Mouse (Mus musculus) bone marrow, adult 2 months (tissue): Measurements from ENCODE around the gene Pom121l2. TPM values are rescaled to one million over a fixed set of nuclear protein-coding genes. Genes with fewer than 3 reads are reported as not detected.

Source experiments
- H3K27ac ChIP-seq: fragments of 200-500 bp; 2 replicates; pipeline ENCODE4 v1.5.1; 2012; ENCODE audit warnings: low read depth, mild to moderate bottlenecking, control low read depth, inconsistent platforms, low read length; ENCODE audit not compliant: control insufficient read depth, poor library complexity, insufficient read depth
- H3K4me1 ChIP-seq: fragments of 200-500 bp; 2 replicates; pipeline ENCODE4 v1.6.1; 2011; ENCODE audit warnings: low read length; ENCODE audit not compliant: control insufficient read depth, insufficient read depth
- H3K4me3 ChIP-seq: fragments of 200-500 bp; replicated peaks from 2 replicates; pipeline ENCODE3; 2011; ENCODE audit warnings: mild to moderate bottlenecking, low read depth, low read length, control low read depth; ENCODE audit not compliant: control insufficient read depth
- CTCF ChIP-seq: fragments of 200-500 bp; IDR thresholded peaks from 2 replicates; pipeline ENCODE4 v1.5.1; 2011; ENCODE audit warnings: low read length, control low read depth; ENCODE audit not compliant: control insufficient read depth, insufficient read depth
- POLR2A ChIP-seq: fragments of 200-500 bp; IDR thresholded peaks from 2 replicates; pipeline ENCODE4 v1.6.1; 2011; ENCODE audit warnings: low read depth, mild to moderate bottlenecking, control low read depth, low read length, borderline replicate concordance; ENCODE audit not compliant: control insufficient read depth
- WGBS: fragments of 180-500 bp; shearing (Covaris S2); methylation state at CpG from one replicate; pipeline ENCODE4 v1.1.7; 2018; 5-methylcytosine and 5-hydroxymethylcytosine counted together
- polyA plus RNA-seq: library from polyadenylated mRNA; stranded (reverse); fragments of >200 nt; gene quantifications from 2 replicates; pipeline ENCODE4 v1.2.4, GENCODE M21; 2011; ENCODE audit warnings: low replicate concordance; ENCODE audit not compliant: missing spikeins, insufficient read depth, insufficient read length

The Pom121l2 gene
- polyA plus RNA-seq, 1 experiment = not detected

GRCm38 (mm10) chr13:21940811-21941321 is 40.1 kb upstream of the Pom121l2 start:
- TF ChIP-seq POLR2A = no peak
- no peak for TF ChIP-seq CTCF
- H3K4me3 ChIP-seq = peak overlapping the region; percentile 68
- H3K4me1 ChIP-seq = no peaks in the 10 kb centered on the region; the same call in 1 of the 2 replicates
- H3K27ac ChIP-seq = no peak overlapping the region
- WGBS = under 1% methylated on average over 16 of the region's 16 CpGs

DNA sequence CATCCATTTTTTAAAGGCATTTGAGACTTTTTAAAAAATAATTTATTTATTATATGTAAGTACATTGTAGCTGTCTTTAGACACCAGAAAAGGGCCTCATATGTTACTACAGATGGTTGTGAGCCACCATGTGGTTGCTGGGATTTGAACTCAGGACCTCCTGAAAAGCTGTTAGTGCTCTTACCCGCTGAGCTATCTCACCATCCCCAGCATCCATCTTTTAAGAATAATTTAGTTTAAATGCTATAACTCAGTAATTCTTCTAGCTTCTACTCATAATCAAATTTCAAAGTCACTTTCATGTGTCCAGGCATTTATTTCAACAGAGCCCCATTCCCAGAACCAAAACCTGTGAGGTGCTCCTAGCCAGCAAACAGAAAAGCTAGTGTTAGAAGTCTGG is 37.4 kb upstream of the Pom121l2 start:
- H3K4me1 ChIP-seq = no peaks in the 10 kb centered on the region; the same call in 1 of the 2 replicates
- no peak overlapping the region for H3K4me3 ChIP-seq
- TF ChIP-seq CTCF (no peak), POLR2A (no peak)
- WGBS = 95% methylated on average over 1 of the region's 1 CpGs
- no peak overlapping the region for H3K27ac ChIP-seq

DNA sequence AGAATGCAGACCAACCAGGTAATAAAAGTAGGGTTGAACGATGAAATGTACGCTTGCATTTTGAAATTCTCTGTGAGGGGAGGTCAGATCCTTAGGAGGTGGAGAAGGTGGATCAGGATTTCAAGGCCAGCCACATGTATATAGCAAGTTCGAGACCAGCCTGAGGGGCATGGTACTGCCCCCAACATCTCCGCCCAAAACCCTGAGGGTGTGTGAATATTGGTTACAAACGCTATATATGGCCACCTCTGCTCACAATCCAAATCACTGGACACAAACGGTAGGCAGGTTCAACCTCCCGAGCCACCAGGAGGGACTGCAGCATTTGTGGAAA is 36.4 kb upstream of the Pom121l2 start:
- Histone ChIP-seq H3K4me3 (peak overlapping the region; percentile 90), H3K27ac (no peak overlapping the region), H3K4me1 (no peaks in the 10 kb centered on the region; the same call in 1 of the 2 replicates)
- TF ChIP-seq POLR2A (no peak), CTCF (no peak)
- WGBS = 1% methylated on average over 7 of the region's 7 CpGs

DNA sequence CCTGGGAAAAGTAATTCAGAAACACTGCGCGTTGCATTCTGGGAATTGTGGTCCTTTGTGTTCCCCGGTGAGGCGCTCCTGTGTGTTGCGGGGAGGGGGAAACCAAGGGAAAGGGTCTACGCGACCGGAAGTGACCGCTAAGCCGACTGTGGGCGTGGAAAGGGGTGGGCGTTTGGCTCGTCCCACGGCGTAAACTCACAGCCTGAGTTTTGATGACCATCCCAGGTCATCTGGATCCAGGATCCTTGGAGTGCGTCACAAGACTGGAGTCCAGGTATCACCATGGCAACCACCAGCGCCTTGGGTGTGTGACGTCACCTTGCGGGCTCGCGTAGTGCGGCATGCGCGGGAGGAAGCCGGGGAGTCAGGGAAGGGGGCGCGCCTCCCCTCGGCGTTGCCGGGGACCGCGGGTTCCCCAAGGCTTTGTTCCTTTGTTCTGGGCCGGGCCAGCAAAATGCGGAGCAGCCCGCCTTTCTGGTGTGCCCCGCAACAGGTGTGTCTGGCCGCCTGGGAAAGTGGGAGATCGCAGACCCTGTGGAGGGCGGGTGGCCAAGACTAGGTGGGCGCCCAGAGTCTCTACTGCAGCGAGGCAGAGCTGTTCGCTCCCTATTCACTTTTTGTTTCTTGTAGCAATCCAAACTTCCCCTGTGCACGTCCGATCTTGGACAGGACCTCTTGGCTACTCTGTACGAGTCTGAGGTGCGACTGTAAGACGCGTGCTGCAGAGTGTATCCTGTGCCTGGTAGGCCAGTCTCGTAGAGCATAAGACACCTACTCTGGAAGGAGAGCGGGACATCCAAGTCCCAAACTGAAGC is 35.9 kb upstream of the Pom121l2 start, which contains the start of gene Zfp184:
Gene Zfp184 (plus strand): TSS at position 169 of the 815 bp plus-strand sequence.
- TF ChIP-seq CTCF (no peak), POLR2A (peak; percentile 31; the same call in 1 of the 2 replicates)
- no peak within 1 kb of the TSS for H3K27ac ChIP-seq
- under 1% methylated on average over 50 of the region's 50 CpGs for WGBS
- peak within 1 kb of the TSS; percentile 90 for H3K4me3 ChIP-seq
- no peaks in the 10 kb centered on the region; the same call in 1 of the 2 replicates for H3K4me1 ChIP-seq

GRCm38 (mm10) chr13:21969269-21969668 is 11.7 kb upstream of the Pom121l2 start:
- WGBS = 52% methylated on average over 1 of the region's 1 CpGs
- Histone ChIP-seq H3K27ac (no peak overlapping the region), H3K4me1 (no peaks in the 10 kb centered on the region), H3K4me3 (no peak overlapping the region)
- TF ChIP-seq POLR2A = no peak
- TF ChIP-seq CTCF = no peak

GRCm38 (mm10) chr13:21969816-21970215 is 11.2 kb upstream of the Pom121l2 start:
- Histone ChIP-seq H3K27ac (no peak overlapping the region), H3K4me3 (no peak overlapping the region), H3K4me1 (no peaks in the 10 kb centered on the region)
- no peak for TF ChIP-seq CTCF
- no peak for TF ChIP-seq POLR2A
- WGBS = 42% methylated on average over 2 of the region's 2 CpGs

DNA sequence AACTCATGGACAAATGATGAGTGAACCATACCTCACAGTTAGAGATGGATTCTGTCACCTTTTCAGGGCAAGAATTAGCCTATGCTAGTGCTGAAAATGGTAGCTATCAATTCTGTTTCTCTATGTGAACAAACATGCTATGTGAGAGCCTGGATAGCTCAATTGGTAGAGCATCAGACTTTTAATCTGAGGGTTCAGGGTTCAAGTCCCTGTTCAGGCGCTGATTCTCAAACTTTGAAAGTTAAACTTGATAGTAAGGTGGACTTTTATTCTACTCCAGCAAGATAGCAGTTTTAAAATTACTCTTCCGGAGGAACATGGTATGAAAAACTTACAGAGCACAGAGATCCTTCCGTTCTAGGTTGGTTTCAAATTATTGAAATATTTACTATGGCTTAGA is 9.4 kb upstream of the Pom121l2 start:
- Histone ChIP-seq H3K4me3 (no peak overlapping the region), H3K27ac (no peak overlapping the region), H3K4me1 (no peaks in the 10 kb centered on the region)
- WGBS = 72% methylated on average over 3 of the region's 3 CpGs
- TF ChIP-seq CTCF (no peak), POLR2A (no peak)

GRCm38 (mm10) chr13:21974221-21974725 is 6.7 kb upstream of the Pom121l2 start:
- WGBS = under 1% methylated on average over 23 of the region's 23 CpGs
- no peaks in the 10 kb centered on the region for H3K4me1 ChIP-seq
- peak overlapping the region; percentile 89 for H3K27ac ChIP-seq
- peak; percentile 87 for TF ChIP-seq CTCF
- TF ChIP-seq POLR2A = no peak
- H3K4me3 ChIP-seq = peak overlapping the region; percentile 95
